Mouse (Mus musculus): ENCODE measurements at regions not wholly inside any gene's neighbourhood (a gene's known extent, or its start where the extent isn't known, plus 50 kb on each side); places are given as distances from the start of the nearest gene placed in this dataset.
"Not testable (repeated sequence)": the region's sequence is repeated elsewhere in the genome, so short reads cannot be mapped to it uniquely, and the experiment has no call there.

- H3K4me3 ChIP-seq (replicated peaks), result no peak overlapping the region
- no peak for ATAC-seq (replicated peaks; ENCODE audit: low FRiP score)
- H3K9me3 ChIP-seq (replicated peaks), result no peaks in the 10 kb centered on the region
- no peak overlapping the region for H3K27ac ChIP-seq
- no peak overlapping the region for H3K9ac ChIP-seq
- no peaks in the 10 kb centered on the region for H3K36me3 ChIP-seq
- H3K27me3 ChIP-seq, result no peaks in the 10 kb centered on the region
- no peak overlapping the region for H3K4me2 ChIP-seq
- no peaks in the 10 kb centered on the region for H3K4me1 ChIP-seq
- 67% methylated on average over 3 of the region's 3 CpGs for whole genome bisulfite sequencing
Measured at GRCm38 (mm10) chr11:22420003-22420723, 78.1 kb upstream of the Ehbp1 start.

DNA sequence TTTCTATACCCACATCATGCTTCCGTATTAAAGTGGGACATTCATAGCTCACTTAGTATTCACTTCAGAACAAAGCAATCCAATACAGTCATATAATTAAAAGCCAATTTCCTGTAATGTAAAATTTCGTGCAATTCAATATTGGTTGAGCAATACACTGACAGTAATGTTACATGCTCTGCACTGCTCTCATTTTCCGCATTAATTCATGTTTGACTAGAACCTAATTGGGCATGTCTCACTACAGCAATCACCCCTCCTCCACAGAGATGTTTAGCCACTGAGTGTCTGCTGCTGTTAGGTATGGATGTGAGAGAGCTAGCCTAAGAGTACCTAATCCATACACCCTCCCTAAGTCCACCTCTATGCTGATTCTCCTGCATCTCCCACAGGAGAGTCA lies 79.7 kb upstream of the Ehbp1 start:
- no peak overlapping the region for H3K4me2 ChIP-seq
- H3K9ac ChIP-seq, result no peak overlapping the region
- no peaks in the 10 kb centered on the region for H3K9me3 ChIP-seq (replicated peaks)
- no peaks in the 10 kb centered on the region for H3K4me1 ChIP-seq
- no peaks in the 10 kb centered on the region for H3K27me3 ChIP-seq
- H3K4me3 ChIP-seq (replicated peaks), result no peak overlapping the region
- WGBS, result 73% methylated on average over 3 of the region's 3 CpGs
- no peak for ATAC-seq (replicated peaks; ENCODE audit: low FRiP score)
- H3K27ac ChIP-seq, result no peak overlapping the region
- no peaks in the 10 kb centered on the region for H3K36me3 ChIP-seq

DNA sequence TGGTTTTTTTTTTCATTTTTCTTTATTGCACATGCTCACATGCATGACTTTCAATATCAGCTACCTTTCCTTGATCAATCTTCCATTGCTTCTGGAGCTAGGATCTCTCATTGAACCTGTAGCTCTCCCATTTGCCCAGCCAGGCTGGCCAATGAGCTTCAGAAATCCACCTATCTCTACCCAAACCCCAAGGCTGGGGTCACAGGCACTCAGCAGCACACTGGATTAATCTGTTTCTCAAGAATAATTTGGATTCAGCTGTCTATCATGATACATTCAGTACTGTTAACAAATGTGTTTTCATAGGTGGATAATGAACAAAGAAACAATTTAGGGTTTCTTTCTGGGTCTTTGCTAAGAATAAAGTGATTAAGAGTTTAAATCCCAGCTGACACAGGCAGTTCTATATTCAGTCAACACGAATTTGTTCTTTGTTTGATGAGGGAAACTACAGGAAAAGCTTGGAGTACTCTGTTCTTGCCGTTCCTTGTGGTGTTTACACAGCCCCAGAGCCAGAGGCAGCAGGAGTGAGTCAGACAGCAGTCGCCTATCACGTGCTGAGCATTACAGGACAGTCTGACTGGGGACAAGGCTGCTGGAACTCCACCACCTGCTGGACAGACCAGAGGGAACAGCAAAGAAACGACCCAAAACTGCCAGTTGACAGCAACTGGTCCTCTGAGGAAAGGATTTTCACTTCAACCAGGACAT lies 74.6 kb upstream of the Tmem17 start:
- 10% methylated on average over 5 of the region's 5 CpGs for WGBS
- peaks cover 18% of the 10 kb centered on the region; the same call in 1 of the 2 replicates for H3K4me1 ChIP-seq
- no peaks in the 10 kb centered on the region for H3K27me3 ChIP-seq
- peak overlapping the region; percentile 60; the same call in 1 of the 2 replicates for H3K27ac ChIP-seq
- H3K9ac ChIP-seq, result no peak overlapping the region
- H3K36me3 ChIP-seq, result no peaks in the 10 kb centered on the region
- H3K9me3 ChIP-seq (replicated peaks), result no peaks in the 10 kb centered on the region
- H3K4me2 ChIP-seq, result no peak overlapping the region
- no peak overlapping the region for H3K4me3 ChIP-seq (replicated peaks)
- ATAC-seq (replicated peaks; ENCODE audit: low FRiP score), result peak; percentile 97

GRCm38 (mm10) chr11:22437851-22438215 lies 74.1 kb upstream of the Tmem17 start:
- H3K36me3 ChIP-seq, result no peaks in the 10 kb centered on the region
- no peak overlapping the region for H3K9ac ChIP-seq
- no peaks in the 10 kb centered on the region for H3K9me3 ChIP-seq (replicated peaks)
- no peak overlapping the region for H3K4me2 ChIP-seq
- 69% methylated on average over 5 of the region's 5 CpGs for WGBS
- no peaks in the 10 kb centered on the region for H3K27me3 ChIP-seq
- ATAC-seq (replicated peaks; ENCODE audit: low FRiP score), result 0 out of 2 replicates have a peak, but pooled peaks have one; percentile 22
- no peak overlapping the region for H3K4me3 ChIP-seq (replicated peaks)
- peak overlapping the region; percentile 60; the same call in 1 of the 2 replicates for H3K27ac ChIP-seq
- H3K4me1 ChIP-seq, result peaks cover 18% of the 10 kb centered on the region; the same call in 1 of the 2 replicates

DNA sequence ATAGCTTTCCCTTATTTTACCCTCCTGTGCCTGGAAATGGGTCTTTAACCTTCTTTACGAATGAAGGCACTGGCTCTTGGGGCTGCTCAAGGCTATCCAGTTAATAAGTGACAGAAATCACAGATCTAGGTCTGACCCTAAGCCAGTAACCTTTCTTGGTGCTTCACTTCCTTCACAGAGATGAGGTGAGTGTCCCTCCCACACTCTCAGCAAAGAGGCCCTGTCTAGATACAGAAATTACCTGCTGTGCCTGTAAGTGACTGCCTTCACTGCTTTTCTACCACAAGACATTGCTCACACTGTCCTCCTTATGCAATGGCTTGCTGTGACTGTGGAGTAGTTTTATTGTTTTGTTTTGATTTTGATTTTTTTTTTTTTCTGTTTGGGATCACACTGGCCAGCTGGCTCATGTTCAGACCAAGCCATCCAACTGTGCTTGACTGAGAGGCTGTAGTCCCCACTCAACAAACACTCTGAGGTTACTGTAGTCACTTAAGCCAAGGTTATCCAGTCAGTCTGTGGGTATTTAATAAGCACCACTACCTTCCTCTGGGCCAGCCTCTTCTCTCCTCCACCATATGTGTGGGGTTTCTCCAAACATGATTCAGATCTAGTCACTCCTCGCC lies 73.3 kb upstream of the Tmem17 start:
- 53% methylated on average over 2 of the region's 2 CpGs for WGBS
- peaks cover 18% of the 10 kb centered on the region; the same call in 1 of the 2 replicates for H3K4me1 ChIP-seq
- no peak overlapping the region for H3K4me3 ChIP-seq (replicated peaks)
- no peaks in the 10 kb centered on the region for H3K9me3 ChIP-seq (replicated peaks)
- no peak overlapping the region; the same call in 1 of the 2 replicates for H3K27ac ChIP-seq
- no peaks in the 10 kb centered on the region for H3K36me3 ChIP-seq
- H3K9ac ChIP-seq, result no peak overlapping the region
- peak; percentile 81 for ATAC-seq (replicated peaks; ENCODE audit: low FRiP score)
- H3K27me3 ChIP-seq, result no peaks in the 10 kb centered on the region
- no peak overlapping the region for H3K4me2 ChIP-seq

GRCm38 (mm10) chr11:22440521-22440920 lies 71.4 kb upstream of the Tmem17 start:
- Histone ChIP-seq H3K4me2 (no peak overlapping the region), H3K4me1 (peaks cover 18% of the 10 kb centered on the region; the same call in 1 of the 2 replicates), H3K36me3 (no peaks in the 10 kb centered on the region), H3K4me3 (replicated peaks) (no peak overlapping the region), H3K27ac (no peak overlapping the region), H3K9ac (no peak overlapping the region), H3K9me3 (replicated peaks) (no peaks in the 10 kb centered on the region), H3K27me3 (no peaks in the 10 kb centered on the region)
- ATAC-seq (replicated peaks; ENCODE audit: low FRiP score), result no peak
- 79% methylated on average over 2 of the region's 2 CpGs for WGBS

GRCm38 (mm10) chr11:22453161-22453560 lies 58.7 kb upstream of the Tmem17 start:
- H3K9me3 ChIP-seq (replicated peaks), result no peaks in the 10 kb centered on the region
- H3K4me2 ChIP-seq, result no peak overlapping the region
- no peak for ATAC-seq (replicated peaks; ENCODE audit: low FRiP score)
- no peak overlapping the region for H3K9ac ChIP-seq
- no peak overlapping the region for H3K4me3 ChIP-seq (replicated peaks)
- H3K27ac ChIP-seq, result no peak overlapping the region
- H3K36me3 ChIP-seq, result no peaks in the 10 kb centered on the region
- H3K4me1 ChIP-seq, result no peaks in the 10 kb centered on the region
- H3K27me3 ChIP-seq, result no peaks in the 10 kb centered on the region

- H3K36me3 ChIP-seq, result no peaks in the 10 kb centered on the region
- H3K4me1 ChIP-seq, result no peaks in the 10 kb centered on the region
- no peak for ATAC-seq (replicated peaks; ENCODE audit: low FRiP score)
- no peak overlapping the region for H3K4me2 ChIP-seq
- H3K9ac ChIP-seq, result no peak overlapping the region
- no peak overlapping the region for H3K27ac ChIP-seq
- no peaks in the 10 kb centered on the region for H3K9me3 ChIP-seq (replicated peaks)
- H3K27me3 ChIP-seq, result no peaks in the 10 kb centered on the region
- 91% methylated on average over 9 of the region's 9 CpGs for WGBS
- H3K4me3 ChIP-seq (replicated peaks), result no peak overlapping the region
Measured at GRCm38 (mm10) chr11:22456286-22456685, 55.6 kb upstream of the Tmem17 start.

DNA sequence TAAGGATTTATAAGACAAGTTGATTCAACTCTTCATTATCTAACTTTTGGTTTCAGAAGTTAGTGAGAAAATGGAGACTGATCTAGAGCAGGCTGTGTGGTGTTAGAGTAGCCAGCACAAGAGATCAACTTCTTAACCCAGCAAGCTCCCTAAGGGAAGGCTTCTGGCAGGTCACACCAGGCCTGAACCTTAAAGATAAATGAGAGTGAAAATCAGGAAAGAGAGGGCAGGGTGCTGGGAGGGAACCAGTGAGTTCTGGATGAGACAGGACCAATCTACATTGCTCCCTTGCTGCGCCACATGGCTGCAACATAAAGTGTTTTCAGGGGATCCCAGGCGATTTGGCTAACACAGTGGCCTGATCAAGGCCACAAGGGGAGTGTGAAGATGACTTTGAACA lies 54.7 kb upstream of the Tmem17 start:
- Histone ChIP-seq H3K9me3 (replicated peaks) (no peaks in the 10 kb centered on the region), H3K27me3 (no peaks in the 10 kb centered on the region), H3K36me3 (no peaks in the 10 kb centered on the region), H3K9ac (no peak overlapping the region), H3K4me1 (no peaks in the 10 kb centered on the region), H3K4me2 (no peak overlapping the region), H3K27ac (no peak overlapping the region), H3K4me3 (replicated peaks) (no peak overlapping the region)
- no peak for ATAC-seq (replicated peaks; ENCODE audit: low FRiP score)
- WGBS, result 85% methylated on average over 2 of the region's 2 CpGs

DNA sequence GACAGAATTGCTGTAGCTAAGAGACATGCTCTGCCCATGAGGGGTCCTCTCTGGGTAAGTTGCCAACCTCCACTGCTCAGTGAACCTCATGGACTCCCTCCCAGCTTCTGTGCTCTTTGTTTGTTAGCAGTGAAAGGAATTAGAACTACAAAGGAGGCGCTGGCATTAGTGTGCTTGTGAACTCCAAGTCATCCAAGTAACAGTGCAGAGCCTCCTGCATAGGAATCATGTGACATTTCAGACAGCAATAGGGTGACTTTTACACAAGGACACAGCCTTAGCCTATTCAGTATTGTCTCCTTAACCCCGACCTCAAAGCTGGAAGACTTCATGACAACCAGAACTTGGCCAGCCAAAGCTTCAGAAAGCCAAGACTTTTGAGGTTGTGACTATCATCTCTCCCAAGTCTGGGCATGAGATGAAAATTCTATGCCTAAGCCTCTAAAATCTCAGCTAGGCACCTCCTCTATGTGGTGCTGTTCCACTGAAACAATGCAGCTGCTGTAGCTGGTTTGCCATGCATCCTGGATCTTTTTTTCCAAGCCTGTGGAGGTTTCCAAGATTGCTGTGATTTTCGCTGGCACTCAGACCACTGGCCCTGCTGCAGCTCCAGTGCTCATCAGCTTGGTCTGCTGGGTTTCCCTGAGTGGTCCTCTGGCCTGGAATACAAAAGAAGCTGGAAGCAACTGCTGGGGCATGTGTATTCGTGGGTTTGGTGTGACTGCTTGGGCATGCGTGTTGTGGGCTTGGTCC lies 52.8 kb upstream of the Tmem17 start:
- Histone ChIP-seq H3K9ac (no peak overlapping the region), H3K4me3 (replicated peaks) (no peak overlapping the region), H3K27me3 (no peaks in the 10 kb centered on the region), H3K27ac (no peak overlapping the region), H3K4me1 (no peaks in the 10 kb centered on the region), H3K9me3 (replicated peaks) (no peaks in the 10 kb centered on the region), H3K4me2 (no peak overlapping the region), H3K36me3 (no peaks in the 10 kb centered on the region)
- ATAC-seq (replicated peaks; ENCODE audit: low FRiP score), result no peak
- 79% methylated on average over 5 of the region's 5 CpGs for WGBS

GRCm38 (mm10) chr11:22461019-22461735 lies 50.7 kb upstream of the Tmem17 start:
- H3K36me3 ChIP-seq; H3K4me3 ChIP-seq (replicated peaks); H3K27ac ChIP-seq; H3K4me2 ChIP-seq; ATAC-seq (replicated peaks; ENCODE audit: low FRiP score); H3K4me1 ChIP-seq; H3K9me3 ChIP-seq (replicated peaks); H3K9ac ChIP-seq; H3K27me3 ChIP-seq: not testable (repeated sequence)
- 88% methylated on average over 8 of the region's 8 CpGs for WGBS

All from kidney, embryonic 15.5 days (tissue).